Mouse (Mus musculus) effector memory CD4-positive, alpha-beta T cell, adult 5 months (primary cell): Measurements from ENCODE around the gene Gm3468. TPM values are rescaled to one million over a fixed set of nuclear protein-coding genes. Genes with fewer than 3 reads are reported as not detected.

ENCODE experiments used
- polyA plus RNA-seq: library from polyadenylated mRNA; unstranded; fragments of 100-300 nt; shearing (Covaris generic); gene quantifications from one replicate; pipeline ENCODE4 v1.2.1, GENCODE M21; 2017

The Gm3468 gene
- polyA plus RNA-seq, result 0.85 TPM

GRCm38 (mm10) chr14:6108272-6108925, at the start of gene Gm3468:
TSS of gene Gm3468 (minus strand) at chr14:6108665.

GRCm38 (mm10) chr14:6125707-6126106, 17.2 kb upstream of the Gm3468 start, which contains the start of gene Gm3476:
TSS of gene Gm3476 (minus strand) at chr14:6125807.

GRCm38 (mm10) chr14:6093842-6094241, 14.6 kb downstream of the Gm3468 start, which contains the start of gene Gm8206:
TSS of gene Gm8206 (minus strand) at chr14:6093942.

DNA sequence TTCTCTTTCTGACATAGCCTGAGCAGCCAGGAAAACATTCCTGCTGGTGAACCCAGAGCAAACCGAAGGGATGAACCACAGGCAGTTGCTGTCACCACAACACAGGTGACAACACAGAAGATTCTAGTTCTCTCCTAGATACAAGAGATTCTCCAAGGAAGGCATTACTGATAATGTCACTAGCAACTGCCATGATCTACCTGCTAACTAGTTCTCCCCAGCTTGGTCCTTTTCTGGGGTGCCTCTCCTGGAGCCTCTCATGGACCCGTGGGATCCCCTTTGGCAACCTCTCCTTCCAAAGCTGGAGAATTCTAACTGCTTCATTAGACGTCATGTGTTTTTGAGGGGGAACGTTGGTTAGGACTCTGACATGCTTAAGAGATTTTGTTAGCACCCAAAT, 50.3 kb downstream of the Gm3468 start, which contains the start of gene Gm6337:
TSS of gene Gm6337 (minus strand) at position 101 of the 400 bp plus-strand sequence.

Other genes with a start within 250 kb of the Gm3468 start
- gene Gm8237, start 228.3 kb downstream of the Gm3468 start, polyA plus RNA-seq, result not detected
- not detected for gene Gm3248, start 146.9 kb downstream of the Gm3468 start, polyA plus RNA-seq
- not detected for gene Gm3453, start 129.5 kb downstream of the Gm3468 start, polyA plus RNA-seq
- gene Gm6337, start 50.4 kb downstream of the Gm3468 start, polyA plus RNA-seq, result not detected
- gene Gm8206, start 14.7 kb downstream of the Gm3468 start, polyA plus RNA-seq, result not detected
- not detected for gene Gm3476, start 17.1 kb upstream of the Gm3468 start, polyA plus RNA-seq
- gene Gm21560, start 110.6 kb upstream of the Gm3468 start, polyA plus RNA-seq, result not detected
- 0.29 TPM for gene Gm3411, start 178.6 kb upstream of the Gm3468 start, polyA plus RNA-seq
- not detected for gene Gm21103, start 196.2 kb upstream of the Gm3468 start, polyA plus RNA-seq
- gene Gm3618, start 235.0 kb upstream of the Gm3468 start, polyA plus RNA-seq, result not detected